Mouse (Mus musculus) CH12.LX (cell line): ENCODE data around the gene Mapk8ip1. TPM values are rescaled to one million over a fixed set of nuclear protein-coding genes. Genes with fewer than 3 reads are reported as not detected.
"Not testable (repeated sequence)": the region's sequence is repeated elsewhere in the genome, so short reads cannot be mapped to it uniquely, and the experiment has no call there.

Experiments
- DNase-seq: peaks from one replicate; pipeline ENCODE4 v3.0.0-alpha.2; 2013; ENCODE audit errors: extremely low read depth
- H3K27ac ChIP-seq: 2 replicates; pipeline ENCODE4 v1.5.1; 2012; ENCODE audit warnings: low read depth, mild to moderate bottlenecking, control low read depth, moderate library complexity; ENCODE audit not compliant: insufficient read depth
- H3K27me3 ChIP-seq: replicated peaks from 2 replicates; pipeline ENCODE3; 2012; ENCODE audit warnings: inconsistent platforms
- H3K36me3 ChIP-seq, 2 experiments: replicated peaks in 1 of 2; 2 replicates each; pipeline versions ENCODE3 to v1.6.1; 2012; ENCODE audit warnings: inconsistent platforms in 1 of 2, low read length in 1 of 2, mild to moderate bottlenecking in 1 of 2, mixed read lengths in 1 of 2, moderate library complexity in 1 of 2; ENCODE audit not compliant: control insufficient read depth in 1 of 2, insufficient read depth in 1 of 2
- H3K4me1 ChIP-seq, 2 experiments: 2 replicates each; pipeline ENCODE4 v1.6.1; 2012; ENCODE audit warnings: inconsistent platforms in 1 of 2, moderate library complexity in 1 of 2; ENCODE audit not compliant: insufficient read depth in 2 of 2, control insufficient read depth in 1 of 2
- H3K4me2 ChIP-seq: 2 replicates; pipeline ENCODE4 v1.6.1; 2012; ENCODE audit warnings: low read depth, mild to moderate bottlenecking, control low read depth; ENCODE audit not compliant: poor library complexity, insufficient read depth, severe bottlenecking
- H3K4me3 ChIP-seq, 3 experiments: fragments of 150-350 bp in 1 of 3; sonication (generic) in 1 of 3; replicated peaks in 1 of 3; 2 replicates each; pipeline versions ENCODE3 to v1.5.1; 2011 to 2012; ENCODE audit warnings: low read depth in 2 of 3, low read length in 2 of 3, mild to moderate bottlenecking in 2 of 3, moderate library complexity in 2 of 3, control low read depth in 1 of 3, improper control_type of control experiment in 1 of 3, inconsistent platforms in 1 of 3, mixed read lengths in 1 of 3; ENCODE audit not compliant: poor library complexity in 1 of 3
- H3K79me2 ChIP-seq: replicated peaks from 2 replicates; pipeline ENCODE4 v1.6.1; 2012; ENCODE audit warnings: mild to moderate bottlenecking, moderate library complexity; ENCODE audit not compliant: control insufficient read depth, poor library complexity, insufficient read depth, severe bottlenecking; ENCODE audit errors: extremely low read depth
- H3K9ac ChIP-seq: 2 replicates; pipeline ENCODE4 v1.6.1; 2012; ENCODE audit warnings: low read depth, mild to moderate bottlenecking, control low read depth, moderate library complexity; ENCODE audit not compliant: insufficient read depth
- H3K9me3 ChIP-seq: replicated peaks from 2 replicates; pipeline ENCODE3; 2012; ENCODE audit warnings: low read length, inconsistent platforms, mixed read lengths
- BHLHE40 ChIP-seq: IDR thresholded peaks from 2 replicates; pipeline ENCODE4 v1.6.1; 2011; ENCODE audit warnings: mild to moderate bottlenecking, low read depth, low read length, improper control_type of control experiment
- CHD1 ChIP-seq: IDR thresholded peaks from 2 replicates; pipeline ENCODE4 v1.6.1; 2012; ENCODE audit warnings: low read depth, low read length, improper control_type of control experiment, inconsistent platforms
- CTCF ChIP-seq, 2 experiments: IDR thresholded peaks in 1 of 2; conservative IDR thresholded peaks in 1 of 2; 2 replicates each; pipeline ENCODE4 v1.5.1; 2011 to 2012; ENCODE audit warnings: low read depth in 2 of 2, low read length in 2 of 2, improper control_type of control experiment in 1 of 2, inconsistent platforms in 1 of 2, mild to moderate bottlenecking in 1 of 2, moderate library complexity in 1 of 2
- E2F4 ChIP-seq: IDR thresholded peaks from 2 replicates; pipeline ENCODE4 v1.6.1; 2011; ENCODE audit warnings: low read depth, low read length, improper control_type of control experiment; ENCODE audit not compliant: insufficient replicate concordance
- ELF1 ChIP-seq: IDR thresholded peaks from 2 replicates; pipeline ENCODE4 v1.6.1; 2014; ENCODE audit warnings: low read depth, mild to moderate bottlenecking, inconsistent platforms, low read length, improper control_type of control experiment
- GABPA ChIP-seq: IDR thresholded peaks from 2 replicates; pipeline ENCODE4 v1.6.1; 2012; ENCODE audit warnings: low read depth, low read length, improper control_type of control experiment, inconsistent platforms; ENCODE audit not compliant: insufficient replicate concordance
- HCFC1 ChIP-seq: IDR thresholded peaks from 2 replicates; pipeline ENCODE4 v1.6.1; 2012; ENCODE audit warnings: low read depth, mild to moderate bottlenecking, inconsistent platforms, low read length, improper control_type of control experiment
- IRF4 ChIP-seq: IDR thresholded peaks from 2 replicates; pipeline ENCODE4 v1.6.1; 2014; ENCODE audit warnings: low read depth, mild to moderate bottlenecking, inconsistent platforms, low read length, improper control_type of control experiment
- KAT2A ChIP-seq: IDR thresholded peaks from 2 replicates; pipeline ENCODE4 v1.6.1; 2012; ENCODE audit warnings: low read length, improper control_type of control experiment, inconsistent platforms; ENCODE audit not compliant: insufficient replicate concordance
- MAX ChIP-seq: IDR thresholded peaks from 2 replicates; pipeline ENCODE4 v1.6.1; 2011; ENCODE audit warnings: low read length, improper control_type of control experiment
- MEF2A ChIP-seq: IDR thresholded peaks from 2 replicates; pipeline ENCODE4 v1.6.1; 2014; ENCODE audit warnings: low read depth, mild to moderate bottlenecking, inconsistent platforms, low read length, improper control_type of control experiment, borderline replicate concordance
- MYC ChIP-seq: IDR thresholded peaks from 2 replicates; pipeline ENCODE4 v1.6.1; 2011; ENCODE audit warnings: low read depth, mild to moderate bottlenecking, improper control_type of control experiment, low read length
- NELFE ChIP-seq: IDR thresholded peaks from 2 replicates; pipeline ENCODE4 v1.6.1; 2011; ENCODE audit warnings: low read depth, low read length, improper control_type of control experiment
- PAX5 ChIP-seq: IDR thresholded peaks from 2 replicates; pipeline ENCODE4 v1.6.1; 2012; ENCODE audit warnings: low read length, inconsistent platforms, mixed read lengths
- RAD21 ChIP-seq: IDR thresholded peaks from 2 replicates; pipeline ENCODE4 v1.6.1; 2011; ENCODE audit warnings: low read depth, mild to moderate bottlenecking, low read length, improper control_type of control experiment, moderate library complexity
- RCOR1 ChIP-seq: conservative IDR thresholded peaks from 2 replicates; pipeline ENCODE4 v1.6.1; 2012; ENCODE audit warnings: low read depth, mild to moderate bottlenecking, inconsistent platforms, low read length, improper control_type of control experiment
- SIN3A ChIP-seq: IDR thresholded peaks from 2 replicates; pipeline ENCODE4 v1.6.1; 2012; ENCODE audit warnings: low read length, improper control_type of control experiment, inconsistent platforms
- SMC3 ChIP-seq: IDR thresholded peaks from 2 replicates; pipeline ENCODE4 v1.6.1; 2011; ENCODE audit warnings: low read depth, low read length, improper control_type of control experiment
- USF1 ChIP-seq: IDR thresholded peaks from 2 replicates; pipeline ENCODE4 v1.6.1; 2014; ENCODE audit warnings: low read depth, mild to moderate bottlenecking, inconsistent platforms, low read length, improper control_type of control experiment
- USF2 ChIP-seq: conservative IDR thresholded peaks from 2 replicates; pipeline ENCODE4 v1.6.1; 2011; ENCODE audit warnings: low read depth, low read length, improper control_type of control experiment
- ZKSCAN1 ChIP-seq: IDR thresholded peaks from 2 replicates; pipeline ENCODE4 v1.6.1; 2012; ENCODE audit warnings: low read depth, inconsistent platforms, low read length, improper control_type of control experiment, borderline replicate concordance
- ZNF384 ChIP-seq: IDR thresholded peaks from 2 replicates; pipeline ENCODE4 v1.6.1; 2012; ENCODE audit warnings: low read depth, low read length, improper control_type of control experiment, inconsistent platforms
- dilution Hi-C: fragments of 300-500 bp; cut with MboI; formaldehyde crosslinking; loops from 2 replicates; pipeline ENCODE4 v1.14.3; 2020; ENCODE audit warnings: low sequenced_read_pairs; ENCODE audit not compliant: extremely low pct_unique_long_range_greater_than_20kb, extremely low pct_ligation_motif_present
- in situ Hi-C: fragments of 300-500 bp; cut with MboI; formaldehyde crosslinking; loops from 3 replicates; pipeline ENCODE4 v1.14.3; 2019; ENCODE audit warnings: low sequenced_read_pairs, low pct_ligation_motif_present, low pct_unique_long_range_greater_than_20kb, mixed read lengths
- polyA plus RNA-seq: library from polyadenylated mRNA; unstranded; fragments of >175 nt; gene quantifications from 2 replicates; pipeline ENCODE4 v1.2.1, GENCODE M21; 2012; ENCODE audit warnings: low read depth; ENCODE audit not compliant: insufficient read length
- total RNA-seq, 2 experiments: library from RNA; depleted of rRNA; stranded (reverse); fragments of 300-350 nt in 1 of 2; fragments of >200 nt in 1 of 2; gene quantifications; 2 replicates each; pipeline ENCODE4 v1.2.3; 2012 to 2014

Mapk8ip1 gene
- total and polyA plus RNA-seq, 3 experiments = 5.4 to 13.0 (median 5.5) TPM

DNA sequence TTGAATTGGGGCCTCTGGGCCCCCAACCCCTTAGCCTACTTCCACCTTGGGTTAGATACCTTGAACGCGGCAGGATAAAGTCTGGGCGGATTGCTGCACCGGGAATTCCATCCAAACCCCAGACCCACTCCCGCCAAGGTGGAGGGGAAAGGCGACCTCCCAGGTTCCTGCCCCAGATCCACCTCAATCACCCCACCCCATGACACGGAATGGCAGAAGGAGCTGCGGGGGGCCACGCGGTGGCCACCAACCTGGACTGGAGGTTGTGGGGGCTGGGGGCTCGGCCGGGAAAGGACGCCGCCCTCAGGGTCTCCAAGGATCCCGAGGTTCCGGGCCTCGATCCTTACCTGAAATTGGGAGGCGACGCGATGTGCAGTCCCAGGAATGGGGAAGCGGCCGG lies 381 bp downstream of the Mapk8ip1 start:
- dilution Hi-C loops (no loop called here), in situ Hi-C loops (no loop called here)
- Histone ChIP-seq H3K4me3 (no peak overlapping the region), H3K36me3 (peaks cover 16 to 31% of the 10 kb centered on the region in 2 experiments), H3K27ac (no peak overlapping the region), H3K79me2 (no peaks in the 10 kb centered on the region), H3K9me3 (peaks cover 10% of the 10 kb centered on the region), H3K27me3 (no peaks in the 10 kb centered on the region), H3K4me1 (peaks cover 3 to 35% of the 10 kb centered on the region in 2 experiments), H3K4me2 (no peak overlapping the region), H3K9ac (no peak overlapping the region)
- no peak for DNase-seq
- TF ChIP-seq MEF2A (no peak), PAX5 (no peak), MAX (no peak), SIN3A (no peak), ELF1 (no peak), KAT2A (no peak), HCFC1 (no peak), USF2 (no peak), MYC (no peak), SMC3 (no peak), USF1 (no peak), CHD1 (no peak), BHLHE40 (no peak), IRF4 (no peak), RCOR1 (no peak)

DNA sequence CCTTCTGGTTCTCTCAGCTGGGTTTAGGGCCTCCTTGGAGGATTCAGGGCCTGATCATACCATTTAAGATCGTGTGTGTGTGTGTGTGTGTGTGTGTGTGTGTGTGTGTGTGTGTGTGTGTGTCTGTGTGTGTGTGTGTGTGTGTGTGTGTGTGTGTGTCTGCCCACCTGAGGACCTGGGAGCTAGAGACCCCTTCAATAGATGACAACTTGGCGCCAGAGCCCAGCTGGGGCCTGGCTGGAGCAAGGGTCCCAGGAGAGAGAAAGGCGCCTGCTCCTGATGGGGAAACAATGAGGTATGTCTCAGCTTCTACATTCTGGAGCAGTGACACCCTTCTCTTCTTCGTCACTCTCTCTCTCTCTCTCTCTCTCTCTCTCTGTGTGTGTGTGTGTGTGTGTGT lies 1.2 kb downstream of the Mapk8ip1 start:
- DNase-seq, H3K79me2 ChIP-seq, H3K9ac ChIP-seq, H3K27me3 ChIP-seq, H3K4me2 ChIP-seq, H3K27ac ChIP-seq, H3K4me3 ChIP-seq, dilution Hi-C loops, in situ Hi-C loops, H3K9me3 ChIP-seq: not testable (repeated sequence)
- H3K36me3 ChIP-seq = peaks cover 8 to 23% of the 10 kb centered on the region in 2 experiments
- H3K4me1 ChIP-seq = peaks cover 0 to 27% of the 10 kb centered on the region in 2 experiments; a peak in 3 of 4 replicates

DNA sequence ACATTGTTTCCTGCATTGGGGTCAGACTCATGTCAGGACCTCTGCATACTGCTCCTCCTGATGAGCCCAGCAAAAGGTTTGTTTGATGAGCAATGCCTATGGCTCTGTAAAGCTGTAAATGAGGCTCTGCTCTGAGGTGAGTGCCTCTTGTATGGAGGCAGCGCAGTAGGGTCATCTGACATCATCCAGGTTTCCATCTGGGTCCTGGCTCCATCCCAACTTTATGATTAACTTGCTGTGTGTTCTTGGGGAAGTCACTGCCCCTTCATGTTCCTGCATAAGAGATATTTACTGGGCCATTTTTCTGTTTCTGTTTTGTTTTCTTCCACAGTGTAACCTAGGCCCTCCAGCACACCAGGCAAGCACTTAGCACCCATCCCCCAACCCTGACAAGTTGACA lies 3.6 kb downstream of the Mapk8ip1 start:
- TF ChIP-seq ZKSCAN1 = no peak
- TF ChIP-seq E2F4 = no peak
- TF ChIP-seq CTCF (conservative IDR thresholded peaks at IDR 0.05 in 1 of 2, IDR thresholded peaks at IDR 0.05 in 1 of 2; ENCODE audit: low read depth in 2 of 2, low read length in 2 of 2) = no peak
- TF ChIP-seq ZNF384 = no peak
- TF ChIP-seq GABPA = no peak
- no peak for TF ChIP-seq RAD21
- TF ChIP-seq IRF4 = no peak
- no peak for TF ChIP-seq NELFE
- no peak for TF ChIP-seq SIN3A
- Histone ChIP-seq H3K9me3 (peaks cover 10% of the 10 kb centered on the region), H3K36me3 (peaks cover 0 to 2% of the 10 kb centered on the region in 2 experiments), H3K9ac (no peak overlapping the region), H3K79me2 (no peaks in the 10 kb centered on the region), H3K27me3 (no peaks in the 10 kb centered on the region), H3K4me1 (peaks cover 10 to 13% of the 10 kb centered on the region in 2 experiments), H3K27ac (no peak overlapping the region), H3K4me2 (no peak overlapping the region), H3K4me3 (no peak overlapping the region)
- in situ Hi-C loops = no loop called here
- dilution Hi-C loops = no loop called here
- no peak for DNase-seq
